Mouse (Mus musculus) midbrain, embryonic 13.5 days (tissue): ENCODE results near the gene 2200002J24Rik. TPM values are rescaled to one million over a fixed set of nuclear protein-coding genes. Genes with fewer than 3 reads are reported as not detected.

Experiments
- ATAC-seq: fragments of 200-750 bp; cut with Nextera tagmentation; 2 replicates; pipeline ENCODE4 v1.8.0; 2017; ENCODE audit warnings: mild to moderate bottlenecking, moderate TSS enrichment, moderate library complexity
- H3K27ac ChIP-seq: fragments of 300-500 bp; sonication (generic); 2 replicates; pipeline ENCODE4 v1.5.1; 2015; ENCODE audit warnings: inconsistent platforms, mild to moderate bottlenecking, moderate library complexity
- H3K27me3 ChIP-seq: fragments of 300-500 bp; sonication (generic); 2 replicates; pipeline ENCODE4 v1.6.1; 2015; ENCODE audit warnings: mild to moderate bottlenecking, inconsistent platforms
- H3K36me3 ChIP-seq: fragments of 300-500 bp; sonication (generic); 2 replicates; pipeline ENCODE4 v1.6.1; 2015; ENCODE audit warnings: mild to moderate bottlenecking, inconsistent platforms
- H3K4me1 ChIP-seq: fragments of 300-500 bp; sonication (generic); replicated peaks from 2 replicates; pipeline ENCODE4 v1.6.1; 2015; ENCODE audit warnings: inconsistent platforms
- H3K4me2 ChIP-seq: fragments of 300-500 bp; sonication (generic); replicated peaks from 2 replicates; pipeline ENCODE4 v1.6.1; 2015; ENCODE audit warnings: moderate library complexity, mild to moderate bottlenecking, inconsistent platforms
- H3K4me3 ChIP-seq: fragments of 300-500 bp; sonication (generic); replicated peaks from 2 replicates; pipeline ENCODE4 v1.5.1; 2015; ENCODE audit warnings: mild to moderate bottlenecking, inconsistent platforms
- H3K9ac ChIP-seq: fragments of 300-500 bp; sonication (generic); replicated peaks from 2 replicates; pipeline ENCODE4 v1.6.1; 2015; ENCODE audit warnings: mild to moderate bottlenecking, inconsistent platforms
- H3K9me3 ChIP-seq: fragments of 300-500 bp; sonication (generic); 2 replicates; pipeline ENCODE4 v1.6.1; 2016; ENCODE audit warnings: mild to moderate bottlenecking, inconsistent platforms
- WGBS: fragments of 180-500 bp; shearing (Covaris S2); methylation state at CpG from one replicate; pipeline ENCODE4 v1.1.7; 2015; 5-methylcytosine and 5-hydroxymethylcytosine counted together
- polyA plus RNA-seq: library from polyadenylated mRNA; unstranded; fragments of >200 nt; fragmentation: Nextera tagmentation; extraction: Ambion mirVana; gene quantifications from 2 replicates; pipeline ENCODE4 v1.2.1, GENCODE M21; 2015

The 2200002J24Rik gene
- not detected in 2 replicates for polyA plus RNA-seq

DNA sequence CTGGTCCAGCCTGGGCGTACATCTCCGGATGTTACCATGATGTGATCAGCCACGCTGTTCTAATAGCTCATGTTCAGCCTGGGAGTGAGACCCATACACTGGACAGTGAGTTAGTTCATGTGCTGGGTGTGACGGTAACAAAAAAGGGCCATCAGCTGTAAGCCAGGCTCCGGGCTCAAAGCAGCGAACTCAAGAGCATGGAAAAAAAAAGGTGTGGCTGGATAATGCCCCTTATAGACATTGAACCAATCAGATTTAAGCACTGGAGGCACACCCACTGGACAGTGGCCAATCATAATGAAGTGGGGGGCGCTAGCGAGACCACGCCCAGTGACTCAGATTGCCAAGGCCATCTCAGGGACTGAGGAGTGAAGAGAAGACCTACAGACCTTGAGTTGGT, at the start of gene 2200002J24Rik:
TSS of gene 2200002J24Rik (plus strand) at position 338 of the 400 bp plus-strand sequence.
- H3K4me3 ChIP-seq: no peak within 1 kb of the TSS
- H3K9ac ChIP-seq: no peak within 1 kb of the TSS
- no peak within 1 kb of the TSS for H3K27ac ChIP-seq
- no peak for ATAC-seq
- 46% methylated on average over 9 of the region's 9 CpGs for WGBS
- no peaks in the 10 kb centered on the region for H3K27me3 ChIP-seq
- no peak within 1 kb of the TSS for H3K4me2 ChIP-seq
- no peaks in the 10 kb centered on the region for H3K36me3 ChIP-seq
- H3K4me1 ChIP-seq: no peaks in the 10 kb centered on the region
- no peaks in the 10 kb centered on the region for H3K9me3 ChIP-seq

DNA sequence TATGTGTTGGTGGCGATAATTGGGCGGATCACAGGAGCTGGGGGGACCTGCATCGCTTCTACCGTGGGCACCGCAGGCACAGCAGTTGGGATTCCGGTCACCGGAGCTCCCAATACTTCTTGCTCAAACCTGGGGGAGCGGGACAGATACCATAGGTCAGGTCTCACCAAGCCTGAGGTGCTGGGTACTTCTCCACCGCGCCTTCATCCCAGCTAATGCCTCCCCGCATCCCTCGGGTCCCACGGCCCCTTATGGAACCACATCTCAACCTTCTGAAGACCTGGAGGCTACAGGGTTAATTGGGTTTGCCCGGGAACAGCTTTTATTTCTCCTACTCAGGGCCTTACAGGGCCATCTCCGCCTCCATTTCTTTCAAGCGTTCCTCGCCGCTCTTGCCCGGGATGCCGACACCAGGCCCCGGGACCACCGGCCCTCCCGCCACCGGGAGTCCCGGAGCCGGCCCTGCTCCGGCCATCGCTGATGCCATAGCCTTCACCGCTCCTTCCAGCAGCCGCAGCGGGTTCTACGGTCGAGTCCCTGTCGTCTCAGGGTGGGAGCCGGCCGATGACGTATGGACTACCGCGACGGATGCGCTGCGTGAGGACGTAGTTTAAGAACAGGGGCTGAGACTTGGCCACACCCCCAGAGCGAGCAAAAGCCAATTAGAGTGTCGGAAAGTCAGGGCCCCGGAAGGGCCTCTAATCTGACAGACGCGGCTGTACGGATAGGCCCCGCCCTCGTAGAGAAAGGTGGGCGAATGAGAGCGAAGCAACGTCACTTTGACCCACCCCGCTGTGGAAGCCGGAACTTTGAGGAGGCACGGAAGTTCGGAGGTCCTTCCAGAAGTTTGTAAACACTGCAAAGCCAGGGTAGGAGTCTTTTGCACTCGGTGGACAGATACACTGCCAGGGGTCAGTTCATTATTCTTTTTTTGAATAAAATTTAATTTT, 48.9 kb upstream of the 2200002J24Rik start, which contains the start of gene Rbm42:
TSS of gene Rbm42 (minus strand) at position 727 of the 950 bp plus-strand sequence.
- Histone ChIP-seq H3K4me2 (peak within 1 kb of the TSS; percentile 97), H3K27ac (peak within 1 kb of the TSS; percentile 77), H3K9ac (peak within 1 kb of the TSS; percentile 90), H3K27me3 (no peaks in the 10 kb centered on the region), H3K4me3 (peak within 1 kb of the TSS; percentile 88), H3K36me3 (peaks cover 63% of the 10 kb centered on the region), H3K9me3 (no peaks in the 10 kb centered on the region), H3K4me1 (peaks cover 15% of the 10 kb centered on the region)
- peak; percentile 99 for ATAC-seq
- WGBS: 2% methylated on average over 59 of the region's 59 CpGs

DNA sequence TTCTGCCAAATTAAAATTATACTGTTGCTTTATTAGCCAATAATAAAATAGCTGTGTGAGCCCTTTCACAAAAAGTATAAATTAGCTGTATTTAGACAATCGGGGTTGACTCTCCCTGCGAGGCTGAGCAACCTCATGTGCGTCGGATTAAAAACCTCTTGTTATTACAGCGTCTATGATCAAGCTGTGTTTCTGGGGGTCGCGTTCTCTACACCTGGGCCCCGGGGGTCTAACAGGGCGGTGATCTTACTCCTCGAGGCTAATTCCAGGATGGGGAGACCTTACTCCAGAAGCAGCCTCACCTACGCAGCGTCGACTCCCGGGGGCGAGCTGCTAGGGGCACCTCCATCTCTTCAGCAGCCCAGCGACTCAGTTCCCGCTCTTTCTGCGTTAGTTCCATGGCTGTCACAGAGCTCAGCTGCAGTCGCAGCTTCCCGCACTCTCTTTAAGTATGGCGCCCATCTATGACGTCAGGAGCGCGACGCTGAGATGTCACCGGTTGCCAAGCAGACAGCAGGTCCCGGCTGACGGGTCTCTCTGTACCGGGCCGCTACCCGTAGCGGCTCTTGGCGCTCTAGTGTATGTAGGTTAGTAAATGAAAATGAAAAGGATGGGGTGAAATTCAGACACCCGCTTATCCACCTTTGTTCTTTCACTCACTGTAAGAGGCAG, 34.1 kb upstream of the 2200002J24Rik start, which contains the start of gene Haus5:
TSS of gene Haus5 (minus strand) at position 466 of the 672 bp plus-strand sequence.
- peak within 1 kb of the TSS; percentile 62 for H3K4me3 ChIP-seq
- no peaks in the 10 kb centered on the region for H3K9me3 ChIP-seq
- H3K27me3 ChIP-seq: peaks cover 6% of the 10 kb centered on the region; the same call in 1 of the 2 replicates
- peak within 1 kb of the TSS; percentile 85 for H3K4me2 ChIP-seq
- peak; percentile 97 for ATAC-seq
- under 1% methylated on average over 34 of the region's 34 CpGs for WGBS
- H3K4me1 ChIP-seq: peaks cover 14% of the 10 kb centered on the region
- peaks cover 22% of the 10 kb centered on the region for H3K36me3 ChIP-seq
- H3K9ac ChIP-seq: peak within 1 kb of the TSS; percentile 73
- H3K27ac ChIP-seq: peak within 1 kb of the TSS; percentile 72

DNA sequence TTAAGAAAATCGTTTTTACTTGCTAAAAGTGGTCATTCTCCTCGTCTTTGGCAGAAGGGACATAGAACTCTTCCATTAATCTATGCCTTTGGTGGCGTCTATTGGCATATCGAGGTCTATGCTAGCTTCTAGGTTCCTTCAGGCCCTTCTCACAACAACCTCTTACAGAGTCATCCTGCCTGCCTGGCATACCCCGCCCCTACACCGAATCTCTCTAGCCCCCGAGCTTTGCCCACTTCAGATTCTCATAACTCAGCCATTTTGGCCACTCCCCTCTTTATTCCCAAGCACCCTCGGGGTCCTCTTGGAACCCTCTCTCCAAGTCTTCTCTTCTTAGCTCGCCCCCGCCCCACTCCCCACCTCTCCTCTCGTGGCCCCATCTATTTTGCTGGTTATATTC, 33.4 kb upstream of the 2200002J24Rik start:
- ATAC-seq: peak; percentile 80
- Histone ChIP-seq H3K36me3 (peaks cover 15% of the 10 kb centered on the region; the same call in 1 of the 2 replicates), H3K4me1 (peaks cover 14% of the 10 kb centered on the region), H3K27ac (peak overlapping the region; percentile 72), H3K9ac (peak overlapping the region; percentile 73), H3K9me3 (no peaks in the 10 kb centered on the region), H3K4me3 (peak overlapping the region; percentile 62), H3K4me2 (peak overlapping the region; percentile 85), H3K27me3 (peaks cover 6% of the 10 kb centered on the region; the same call in 1 of the 2 replicates)
- 6% methylated on average over 11 of the region's 11 CpGs for WGBS

DNA sequence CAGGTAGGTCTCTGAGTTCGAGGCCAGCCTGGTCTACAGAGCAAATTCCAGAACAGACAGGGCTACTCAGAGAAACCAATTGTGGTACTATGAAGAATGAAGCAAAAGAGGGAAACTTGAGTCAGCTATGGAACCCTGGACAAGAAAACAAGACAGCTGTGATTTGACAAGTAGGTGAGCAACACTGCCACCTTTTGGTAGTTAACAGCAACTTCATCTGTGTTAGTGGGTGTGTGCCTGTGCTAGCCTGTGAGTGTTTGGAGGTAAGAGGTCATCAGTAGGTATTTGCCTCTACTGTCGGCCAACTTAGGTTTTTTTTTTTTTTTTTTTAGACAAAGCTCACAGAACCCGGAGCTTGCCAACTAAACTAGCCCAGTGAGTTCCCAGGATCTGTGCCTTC, 29.5 kb upstream of the 2200002J24Rik start:
- 39% methylated on average over 3 of the region's 3 CpGs for WGBS
- Histone ChIP-seq H3K4me1 (peaks cover 10% of the 10 kb centered on the region), H3K4me3 (no peak overlapping the region), H3K27ac (no peak overlapping the region), H3K27me3 (peaks cover 6% of the 10 kb centered on the region; the same call in 1 of the 2 replicates), H3K36me3 (no peaks in the 10 kb centered on the region), H3K4me2 (no peak overlapping the region), H3K9me3 (no peaks in the 10 kb centered on the region), H3K9ac (no peak overlapping the region)
- ATAC-seq: no peak

DNA sequence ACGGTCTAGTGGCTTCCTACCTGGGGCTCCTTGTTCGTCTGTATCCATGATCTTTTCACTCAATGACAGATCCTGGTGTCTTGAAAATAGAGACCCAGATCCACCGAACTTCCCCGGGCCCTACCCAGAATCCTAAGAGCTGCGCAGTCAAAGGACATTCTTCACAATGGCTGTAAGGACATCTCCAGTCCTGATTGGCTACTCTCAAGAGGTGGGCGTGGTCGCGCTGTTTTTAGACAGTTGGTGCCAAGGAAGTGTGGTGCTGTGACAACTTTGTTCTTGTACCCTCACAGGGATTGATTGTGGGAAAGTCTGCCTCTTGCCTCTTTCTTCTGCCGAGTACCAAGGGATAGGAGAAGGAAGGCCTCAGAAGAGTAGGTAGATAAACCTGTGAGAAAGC, 27.2 kb upstream of the 2200002J24Rik start, which contains the start of gene Pmis2:
TSS of gene Pmis2 (minus strand) at position 126 of the 400 bp plus-strand sequence.
- 71% methylated on average over 9 of the region's 9 CpGs for WGBS
- Histone ChIP-seq H3K27ac (no peak within 1 kb of the TSS), H3K9me3 (no peaks in the 10 kb centered on the region), H3K4me3 (no peak within 1 kb of the TSS), H3K4me2 (no peak within 1 kb of the TSS), H3K36me3 (no peaks in the 10 kb centered on the region), H3K9ac (no peak within 1 kb of the TSS), H3K4me1 (no peaks in the 10 kb centered on the region), H3K27me3 (peaks cover 6% of the 10 kb centered on the region; the same call in 1 of the 2 replicates)
- no peak for ATAC-seq

DNA sequence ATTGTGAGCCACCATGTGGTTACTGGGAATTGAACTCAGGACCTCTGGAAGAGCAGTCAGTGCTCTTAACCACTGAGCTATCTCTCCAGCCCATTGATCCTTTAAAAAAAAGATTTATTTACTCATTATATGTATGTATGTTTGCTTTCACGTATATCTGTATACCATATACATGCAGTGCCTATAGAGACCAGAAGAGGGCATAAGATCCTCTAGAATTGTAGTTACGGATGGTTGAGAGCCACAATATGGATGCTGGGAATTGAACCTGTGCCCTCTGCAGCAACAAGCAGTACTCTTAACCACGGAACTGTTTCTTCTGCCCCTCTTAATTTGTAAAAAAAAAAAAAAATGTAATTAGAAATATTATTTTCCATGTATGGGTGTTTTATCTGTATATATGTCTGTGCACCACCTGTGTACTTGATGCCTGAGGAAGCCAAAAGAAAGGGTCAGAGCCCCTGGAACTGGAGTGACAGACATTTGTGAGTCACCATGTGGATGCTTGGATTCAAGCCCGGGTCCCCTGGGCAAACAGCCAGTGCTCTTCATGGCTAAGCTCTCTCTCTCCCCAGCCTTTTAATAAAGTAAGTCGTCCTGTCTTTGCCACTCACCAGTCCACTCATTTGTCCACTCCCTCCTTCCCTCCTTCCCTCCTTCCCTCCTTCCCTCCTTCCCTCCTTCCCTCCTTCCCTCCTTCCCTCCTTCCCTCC, 20.3 kb upstream of the 2200002J24Rik start:
- no peak overlapping the region for H3K9ac ChIP-seq
- WGBS: 65% methylated on average over 5 of the region's 5 CpGs

DNA sequence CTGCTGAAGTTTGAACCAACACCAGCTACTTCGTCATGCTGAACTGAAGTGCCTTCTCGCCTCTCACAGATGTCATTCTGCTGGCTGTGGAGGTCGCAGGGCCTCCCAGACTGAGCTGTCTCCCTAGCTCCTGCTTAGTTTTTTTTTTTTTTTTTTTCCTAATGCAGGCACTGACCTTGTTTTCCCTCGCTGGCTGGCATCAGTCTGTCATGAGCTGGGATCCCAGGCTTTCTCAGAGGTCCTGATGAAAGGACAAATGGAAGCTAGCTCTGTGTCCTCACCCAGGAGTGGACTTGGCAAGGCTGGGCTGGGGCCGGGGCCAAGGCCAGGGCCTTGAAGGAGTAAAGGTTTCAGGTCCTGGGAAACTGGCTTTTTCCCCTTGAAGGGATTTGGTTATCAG, 16.8 kb upstream of the 2200002J24Rik start:
- no peak overlapping the region for H3K4me2 ChIP-seq
- H3K27me3 ChIP-seq: peaks cover 5% of the 10 kb centered on the region; the same call in 1 of the 2 replicates
- H3K36me3 ChIP-seq: no peaks in the 10 kb centered on the region
- H3K4me1 ChIP-seq: no peaks in the 10 kb centered on the region
- no peak overlapping the region for H3K4me3 ChIP-seq
- 69% methylated on average over 5 of the region's 5 CpGs for WGBS
- no peak overlapping the region for H3K9ac ChIP-seq
- ATAC-seq: no peak
- H3K27ac ChIP-seq: no peak overlapping the region
- H3K9me3 ChIP-seq: no peaks in the 10 kb centered on the region

More for the DNA sequence above, 20.3 kb upstream of the 2200002J24Rik start:
- Histone ChIP-seq H3K27me3 (no peaks in the 10 kb centered on the region), H3K4me2 (no peak overlapping the region), H3K4me1 (no peaks in the 10 kb centered on the region), H3K36me3 (no peaks in the 10 kb centered on the region), H3K4me3 (no peak overlapping the region), H3K9me3 (no peaks in the 10 kb centered on the region), H3K27ac (no peak overlapping the region)
- no peak for ATAC-seq

DNA sequence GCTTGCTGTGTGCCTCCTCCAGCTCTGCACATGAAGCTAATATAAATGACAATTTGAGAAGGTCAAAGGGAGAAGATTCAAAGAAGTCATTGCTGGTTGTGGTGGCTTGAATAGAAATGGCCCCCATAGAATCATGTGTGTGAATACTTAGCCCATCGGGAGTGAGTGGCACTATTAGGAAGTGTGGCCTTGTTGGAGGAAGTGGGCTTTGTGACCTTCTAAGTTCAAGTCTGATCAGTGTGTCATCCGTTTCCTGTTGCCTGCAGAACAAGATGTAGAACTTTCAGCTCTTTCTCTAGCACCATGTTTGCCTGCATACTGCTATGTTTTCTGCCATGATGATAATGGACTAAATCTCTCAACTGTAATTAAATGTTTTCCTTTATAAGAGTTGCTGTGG, 15.3 kb upstream of the 2200002J24Rik start:
- Histone ChIP-seq H3K27ac (no peak overlapping the region), H3K27me3 (peaks cover 20% of the 10 kb centered on the region), H3K9ac (no peak overlapping the region), H3K4me3 (no peak overlapping the region), H3K36me3 (no peaks in the 10 kb centered on the region), H3K4me1 (no peaks in the 10 kb centered on the region), H3K4me2 (no peak overlapping the region), H3K9me3 (no peaks in the 10 kb centered on the region)
- 88% methylated on average over 2 of the region's 2 CpGs for WGBS
- no peak for ATAC-seq

DNA sequence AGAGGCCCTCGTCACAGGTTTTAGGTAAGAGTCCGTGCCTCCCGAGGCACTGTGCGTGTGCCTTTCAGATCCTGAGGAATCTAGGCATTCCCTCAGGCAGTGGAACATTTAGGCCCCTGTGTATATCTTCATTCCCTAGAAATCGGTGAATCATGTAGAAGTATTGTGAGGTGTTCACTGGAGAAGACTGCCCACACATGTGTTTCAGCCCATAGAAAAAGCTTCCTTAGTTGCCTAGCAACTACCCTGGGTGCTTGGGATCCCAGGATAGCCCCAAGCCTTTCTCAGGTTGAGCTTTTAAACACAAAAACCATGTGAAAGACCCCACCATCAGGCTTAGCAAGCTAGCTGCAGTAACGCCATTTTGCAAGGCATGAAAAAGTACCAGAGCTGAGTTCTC, 10.4 kb upstream of the 2200002J24Rik start:
- no peak for ATAC-seq

DNA sequence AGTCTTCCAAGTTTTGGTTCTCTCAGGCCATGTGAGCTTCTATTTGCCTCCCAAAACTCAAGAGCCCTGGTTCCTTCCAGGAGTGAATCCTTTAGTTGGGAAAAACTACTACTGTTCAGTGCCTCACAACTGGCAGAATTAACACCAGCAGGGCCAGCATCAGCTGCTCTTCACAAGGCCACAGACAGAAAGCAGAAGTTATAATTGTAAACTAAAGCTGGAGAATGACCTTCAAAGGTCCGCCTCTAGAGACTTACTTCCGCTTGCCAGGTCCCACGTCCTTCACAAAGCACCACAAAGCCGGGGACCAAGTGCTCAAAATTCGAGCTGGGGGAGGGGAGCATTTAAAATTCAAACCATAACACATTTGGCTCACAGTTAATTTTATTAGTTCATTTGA, 625 bp upstream of the 2200002J24Rik start:
- H3K36me3 ChIP-seq: no peaks in the 10 kb centered on the region
- H3K4me1 ChIP-seq: no peaks in the 10 kb centered on the region
- H3K9ac ChIP-seq: no peak overlapping the region
- H3K9me3 ChIP-seq: no peaks in the 10 kb centered on the region
- no peak overlapping the region for H3K4me3 ChIP-seq
- 64% methylated on average over 5 of the region's 5 CpGs for WGBS
- no peak for ATAC-seq
- H3K27me3 ChIP-seq: no peaks in the 10 kb centered on the region
- no peak overlapping the region for H3K4me2 ChIP-seq
- H3K27ac ChIP-seq: no peak overlapping the region

More for the DNA sequence above, 10.4 kb upstream of the 2200002J24Rik start:
- no peak overlapping the region for H3K9ac ChIP-seq
- H3K4me2 ChIP-seq: no peak overlapping the region
- no peaks in the 10 kb centered on the region for H3K36me3 ChIP-seq
- no peaks in the 10 kb centered on the region for H3K9me3 ChIP-seq
- H3K27me3 ChIP-seq: peaks cover 21% of the 10 kb centered on the region
- no peak overlapping the region for H3K27ac ChIP-seq
- no peaks in the 10 kb centered on the region for H3K4me1 ChIP-seq
- no peak overlapping the region for H3K4me3 ChIP-seq
- WGBS: 76% methylated on average over 6 of the region's 6 CpGs
